Mouse (Mus musculus) heart, adult 2 months (tissue): ENCODE results near the gene 4930512M02Rik.

Source experiments
- CTCF ChIP-seq: fragments of 200-600 bp; IDR thresholded peaks from 2 replicates; pipeline ENCODE4 v1.8.1; 2022; ENCODE audit warnings: antibody characterized with exemption, mild to moderate bottlenecking, moderate library complexity
- POLR2A ChIP-seq: fragments of 200-500 bp; IDR thresholded peaks from 2 replicates; pipeline ENCODE4 v1.6.1; 2011; ENCODE audit warnings: mild to moderate bottlenecking, low read depth, low read length, control low read depth; ENCODE audit not compliant: insufficient read depth

- TF ChIP-seq CTCF (no peak), POLR2A (no peak)
Measured at GRCm38 (mm10) chr11:11564266-11565044, 63.2 kb downstream of the 4930512M02Rik start.
